In the genomic region with DNA sequence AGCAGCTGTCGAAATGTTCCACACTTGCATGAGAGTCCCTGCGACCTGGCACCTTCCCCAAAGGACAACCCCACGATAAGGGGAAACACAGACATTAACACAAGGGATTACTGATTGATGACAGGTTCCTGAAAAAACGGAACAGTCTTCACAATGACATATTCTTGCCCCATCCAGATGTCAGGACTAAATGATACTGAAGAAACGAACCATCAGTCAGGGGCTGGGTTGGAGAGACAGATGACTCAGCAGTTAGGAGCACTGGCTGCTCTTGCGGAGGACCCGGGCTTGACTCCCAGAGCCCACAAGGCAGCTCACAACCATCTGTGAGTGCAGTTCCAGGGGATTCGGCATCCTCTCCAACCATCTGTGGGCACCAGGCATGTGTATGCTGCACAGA, we compare ENCODE assay signal across 24 mouse cellular contexts.
DNase-seq lines count a peak whose midpoint lies in the region; TF ChIP-seq lines count a peak whose summit lies in the region.
"Had no signal": no experiment of that assay in that cellular context is flagged by ENCODE, and none has a peak within 500 bp of the region (broad histone marks: within the 10 kb centered on the region; RNA-seq: fewer than 3 reads in every experiment).

No protein-coding gene starts in this region.

- no peak for TF ChIP-seq EP300 in MEL (IDR thresholded peaks at IDR 0.05; ENCODE audit: low read depth in 1 of 2, low read length in 2 of 2)

- H3K9me3 ChIP-seq in MEL (replicated peaks; ENCODE audit: insufficient read depth, low read length): no peaks in the 10 kb centered on the region
- no peaks in the 10 kb centered on the region for H3K9me3 ChIP-seq in embryonic facial prominence, embryonic 10.5 days
- H3K9me3 ChIP-seq: heart, embryonic 12.5 days; neural tube, embryonic 12.5 days had no signal

- DNase-seq in layer of hippocampus, adult 11-12 months (ENCODE audit: low spot score): peak; percentile 13
- DNase-seq in layer of hippocampus, adult 8-10 months (ENCODE audit: low spot score in 2 of 2): no peak
- DNase-seq in MEL (ENCODE audit: low read depth, low spot score): peak; percentile 37
- peak; percentile 41 for DNase-seq in brain, embryonic 14.5 days (ENCODE audit: low read depth)
- peak; percentile 11 to 18 for DNase-seq in layer of hippocampus, postnatal 10 days (ENCODE audit: low spot score in 2 of 2)
- DNase-seq in kidney, adult 2 months: no peak
- DNase-seq in kidney, postnatal 4 days: no peak
- no peak for DNase-seq in embryonic facial prominence, embryonic 10.5 days (ENCODE audit: low spot score)
- DNase-seq: adrenal gland, postnatal 36 days; cerebellum, adult 11 months; embryo, embryonic 11 days; gastrocnemius, postnatal 10 days; heart, adult 11 months; heart, postnatal 14 days; kidney, adult 18-20 months; lung, adult 2 months; lung, postnatal 14 days; midbrain, embryonic 14.5 days; retina, postnatal 1 day; thymus, postnatal 14 days had no signal

- no peaks in the 10 kb centered on the region for H3K4me1 ChIP-seq in MEL (ENCODE audit: control insufficient read depth in 1 of 2, insufficient read depth in 2 of 2, low read length in 2 of 2)
- H3K4me1 ChIP-seq in kidney, adult 2 months (ENCODE audit: control insufficient read depth, insufficient read depth, low read length): no peaks in the 10 kb centered on the region
- peaks cover 36% of the 10 kb centered on the region for H3K4me1 ChIP-seq in embryonic facial prominence, embryonic 10.5 days
- H3K4me1 ChIP-seq: heart, embryonic 12.5 days; neural tube, embryonic 12.5 days had no signal

- no peak for TF ChIP-seq POLR2A in MEL (IDR thresholded peaks at IDR 0.05; ENCODE audit: control insufficient read depth in 1 of 2, insufficient read depth in 1 of 2, low read depth in 1 of 2, low read length in 2 of 2, poor library complexity in 1 of 2)
- TF ChIP-seq POLR2A in brain, embryonic 14.5 days (IDR thresholded peaks at IDR 0.05; ENCODE audit: borderline replicate concordance, extremely low read depth, insufficient read depth, insufficient read length, poor library complexity, severe bottlenecking): no peak
- no peak for TF ChIP-seq POLR2A in kidney, adult 2 months (IDR thresholded peaks at IDR 0.05; ENCODE audit: low read depth, low read length)

- H3K79me2 ChIP-seq in MEL (ENCODE audit: control insufficient read depth, insufficient read depth, low read length, poor library complexity): no peaks in the 10 kb centered on the region

- peaks cover 2 to 9% of the 10 kb centered on the region in 2 experiments; a peak in 3 of 4 replicates for H3K27me3 ChIP-seq in MEL (ENCODE audit: control insufficient read depth in 1 of 2, insufficient read depth in 2 of 2, low read length in 2 of 2)
- no peaks in the 10 kb centered on the region for H3K27me3 ChIP-seq in kidney, adult 2 months (replicated peaks; ENCODE audit: control insufficient read depth, insufficient read depth, low read length)
- no peaks in the 10 kb centered on the region for H3K27me3 ChIP-seq in embryonic facial prominence, embryonic 10.5 days (replicated peaks; ENCODE audit: low read depth, poor library complexity, severe bottlenecking)
- H3K27me3 ChIP-seq: heart, embryonic 12.5 days; neural tube, embryonic 12.5 days; Patski had no signal

- no peak for TF ChIP-seq CTCF in MEL (IDR thresholded peaks at IDR 0.05 in 2 of 3, conservative IDR thresholded peaks at IDR 0.05 in 1 of 3; ENCODE audit: control insufficient read depth in 1 of 3, insufficient read depth in 1 of 3, low read depth in 2 of 3, low read length in 3 of 3, poor library complexity in 1 of 3, severe bottlenecking in 1 of 3)
- no peak for TF ChIP-seq CTCF in brain, embryonic 14.5 days (IDR thresholded peaks at IDR 0.05; ENCODE audit: borderline replicate concordance, extremely low read depth, insufficient read depth, insufficient read length)
- no peak for TF ChIP-seq CTCF in kidney, adult 2 months (conservative IDR thresholded peaks at IDR 0.05; ENCODE audit: insufficient read depth, insufficient read length, low read depth, low read length)

- H3K4me3 ChIP-seq in MEL (ENCODE audit: control insufficient read depth in 1 of 2, insufficient read depth in 1 of 2, low read depth in 2 of 2, low read length in 2 of 2): no peak overlapping the region
- H3K4me3 ChIP-seq in kidney, adult 2 months (ENCODE audit: insufficient read depth, low read depth, low read length): no peak overlapping the region
- no peak overlapping the region for H3K4me3 ChIP-seq in embryonic facial prominence, embryonic 10.5 days
- H3K4me3 ChIP-seq: heart, embryonic 12.5 days; neural tube, embryonic 12.5 days had no signal

- 68% methylated on average over 8 of the region's 8 CpGs for WGBS in kidney, adult 2 months
- WGBS in embryonic facial prominence, embryonic 10.5 days: 79% methylated on average over 8 of the region's 8 CpGs

- no peak overlapping the region for H3K9ac ChIP-seq in MEL (ENCODE audit: control insufficient read depth, low read depth, low read length, poor library complexity, severe bottlenecking)
- H3K9ac ChIP-seq: heart, embryonic 12.5 days; neural tube, embryonic 12.5 days had no signal

- no peak overlapping the region for H3K27ac ChIP-seq in MEL (ENCODE audit: control insufficient read depth, low read depth, low read length)
- H3K27ac ChIP-seq in kidney, adult 2 months (ENCODE audit: insufficient read depth, low read depth, low read length): no peak overlapping the region
- H3K27ac ChIP-seq in embryonic facial prominence, embryonic 10.5 days (replicated peaks): no peak overlapping the region
- H3K27ac ChIP-seq: kidney, postnatal 0 days; neural tube, embryonic 12.5 days had no signal

- H3K36me3 ChIP-seq in MEL (ENCODE audit: control insufficient read depth in 1 of 2, insufficient read depth in 2 of 2, low read length in 2 of 2): no peaks in the 10 kb centered on the region
- H3K36me3 ChIP-seq in kidney, adult 2 months (ENCODE audit: control insufficient read depth, insufficient read depth, low read length): no peaks in the 10 kb centered on the region
- H3K36me3 ChIP-seq in embryonic facial prominence, embryonic 10.5 days (replicated peaks): no peaks in the 10 kb centered on the region
- H3K36me3 ChIP-seq: heart, embryonic 12.5 days; neural tube, embryonic 12.5 days had no signal

- TF ChIP-seq RAD21 in MEL (IDR thresholded peaks at IDR 0.05; ENCODE audit: low read depth, low read length): no peak

TF ChIP-seq in MEL, 35 proteins besides CTCF, POLR2A, EP300 and RAD21:
- TF ChIP-seq POLR2AphosphoS2 (IDR thresholded peaks at IDR 0.05; ENCODE audit: low read length) (no peak), MAFK (IDR thresholded peaks at IDR 0.05; ENCODE audit: borderline replicate concordance, low read depth, low read length) (0 out of 2 replicates have a peak, but pooled peaks have one; percentile 27), BHLHE40 (IDR thresholded peaks at IDR 0.05; ENCODE audit: borderline replicate concordance, low read depth, low read length) (no peak), ETS1 (IDR thresholded peaks at IDR 0.05; ENCODE audit: low read depth, low read length) (no peak)

Comparison
In these comparisons a context has a peak if more than half of its experiments do, and no peak if none do; other contexts are left out.
1. DNase-seq: peak in layer of hippocampus, adult 11-12 months (single experiment), MEL (single experiment), brain, embryonic 14.5 days (single experiment) and layer of hippocampus, postnatal 10 days (2 of 2); none in layer of hippocampus, adult 8-10 months (0 of 2), kidney, adult 2 months (single experiment), kidney, postnatal 4 days (0 of 2) and embryonic facial prominence, embryonic 10.5 days (single experiment).